Mouse (Mus musculus) forebrain, embryonic 16.5 days (tissue): ENCODE data around the gene A930018P22Rik. TPM values are rescaled to one million over a fixed set of nuclear protein-coding genes. Genes with fewer than 3 reads are reported as not detected.
"Not testable (repeated sequence)": the region's sequence is repeated elsewhere in the genome, so short reads cannot be mapped to it uniquely, and the experiment has no call there.

ENCODE experiments used
- ATAC-seq: fragments of 200-750 bp; cut with Nextera tagmentation; 2 replicates; pipeline ENCODE4 v1.8.0; 2017; ENCODE audit warnings: mild to moderate bottlenecking, moderate library complexity
- H3K27ac ChIP-seq: fragments of 300-500 bp; sonication (generic); 2 replicates; pipeline ENCODE4 v1.5.1; 2014; ENCODE audit warnings: low read length, control low read depth
- H3K27me3 ChIP-seq: fragments of 300-500 bp; sonication (generic); replicated peaks from 2 replicates; pipeline ENCODE4 v1.6.1; 2014; ENCODE audit warnings: low read length; ENCODE audit not compliant: control insufficient read depth, insufficient read depth
- H3K36me3 ChIP-seq: fragments of 300-500 bp; sonication (generic); 2 replicates; pipeline ENCODE4 v1.6.1; 2014; ENCODE audit not compliant: control insufficient read depth, insufficient read depth
- H3K4me1 ChIP-seq: fragments of 300-500 bp; sonication (generic); replicated peaks from 2 replicates; pipeline ENCODE4 v1.6.1; 2014; ENCODE audit warnings: low read length; ENCODE audit not compliant: control insufficient read depth, insufficient read depth
- H3K4me2 ChIP-seq: fragments of 300-500 bp; sonication (generic); 2 replicates; pipeline ENCODE4 v1.6.1; 2014; ENCODE audit warnings: mild to moderate bottlenecking, low read length, control low read depth
- H3K4me3 ChIP-seq: fragments of 300-500 bp; sonication (generic); replicated peaks from 2 replicates; pipeline ENCODE4 v1.5.1; 2014; ENCODE audit warnings: mild to moderate bottlenecking, low read length, control low read depth
- H3K9ac ChIP-seq: fragments of 300-500 bp; sonication (generic); replicated peaks from 2 replicates; pipeline ENCODE4 v1.6.1; 2014; ENCODE audit warnings: low read depth, low read length, control low read depth
- H3K9me3 ChIP-seq: fragments of 300-500 bp; sonication (generic); 2 replicates; pipeline ENCODE4 v1.6.1; 2016; ENCODE audit warnings: low read length; ENCODE audit not compliant: control insufficient read depth
- WGBS: fragments of 180-500 bp; shearing (Covaris S2); extraction: QIAGEN DNeasy Blood & Tissue Kit; methylation state at CpG from one replicate; pipeline ENCODE4 v1.1.7; 2014; 5-methylcytosine and 5-hydroxymethylcytosine counted together
- polyA plus RNA-seq: library from polyadenylated mRNA; unstranded; fragments of >200 nt; fragmentation: Nextera tagmentation; extraction: Ambion mirVana; gene quantifications from 2 replicates; pipeline ENCODE4 v1.2.1, GENCODE M21; 2015

A930018P22Rik gene
- not detected in 2 replicates for polyA plus RNA-seq

GRCm38 (mm10) chr2:104122505-104123378 is at the start of gene A930018P22Rik:
Gene A930018P22Rik (plus strand): TSS chr2:104122769.
- Histone ChIP-seq H3K27me3 (no peaks in the 10 kb centered on the region; the same call in 1 of the 2 replicates), H3K4me2 (peak within 1 kb of the TSS; percentile 97), H3K27ac (no peak within 1 kb of the TSS), H3K9me3 (no peaks in the 10 kb centered on the region), H3K36me3 (no peaks in the 10 kb centered on the region), H3K4me3 (peak within 1 kb of the TSS; percentile 80), H3K4me1 (peaks cover 6% of the 10 kb centered on the region), H3K9ac (peak within 1 kb of the TSS; percentile 71)
- WGBS, result under 1% methylated on average over 68 of the region's 74 CpGs
- ATAC-seq, result peak; percentile 97

GRCm38 (mm10) chr2:104078285-104078684 is 44.3 kb upstream of the A930018P22Rik start:
- WGBS, result 81% methylated on average over 5 of the region's 5 CpGs
- H3K4me3 ChIP-seq, H3K4me2 ChIP-seq, H3K4me1 ChIP-seq, H3K9ac ChIP-seq, H3K27ac ChIP-seq, H3K9me3 ChIP-seq, ATAC-seq, H3K36me3 ChIP-seq, H3K27me3 ChIP-seq: not testable (repeated sequence)

DNA sequence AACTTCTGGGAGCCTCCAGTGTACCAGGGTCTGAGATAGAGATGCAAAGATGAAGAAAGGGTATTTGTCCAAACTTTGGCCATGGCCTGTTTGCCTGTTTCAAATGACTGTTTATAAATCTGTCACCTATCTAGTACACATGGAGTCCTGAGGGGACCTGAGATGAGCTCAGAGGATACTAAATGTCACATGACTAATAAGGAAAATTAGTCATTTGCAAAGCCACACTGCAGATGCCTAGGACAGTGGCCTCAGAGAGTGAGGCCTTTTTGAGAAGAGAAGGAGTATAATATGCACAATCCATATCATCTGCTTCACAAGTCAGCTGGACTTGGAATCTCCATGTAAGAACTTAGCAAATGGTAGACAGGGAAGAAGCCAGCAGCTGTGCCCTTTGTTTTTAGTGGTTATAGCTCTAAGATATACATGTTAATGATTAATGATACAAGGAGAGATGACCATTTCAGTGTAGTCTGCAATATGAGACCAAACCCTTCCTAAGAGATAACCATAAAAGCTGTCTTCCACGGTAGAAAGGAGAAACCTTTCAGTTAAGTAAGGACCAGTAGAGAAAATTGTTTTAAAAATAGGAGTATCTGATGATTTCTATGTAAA is 41.0 kb upstream of the A930018P22Rik start:
- H3K4me1 ChIP-seq, H3K4me3 ChIP-seq, H3K27ac ChIP-seq, H3K9ac ChIP-seq, H3K36me3 ChIP-seq, ATAC-seq, H3K4me2 ChIP-seq, H3K27me3 ChIP-seq, H3K9me3 ChIP-seq: not testable (repeated sequence)
- no CpG with 5 or more reads among the region's 1 CpGs for WGBS

DNA sequence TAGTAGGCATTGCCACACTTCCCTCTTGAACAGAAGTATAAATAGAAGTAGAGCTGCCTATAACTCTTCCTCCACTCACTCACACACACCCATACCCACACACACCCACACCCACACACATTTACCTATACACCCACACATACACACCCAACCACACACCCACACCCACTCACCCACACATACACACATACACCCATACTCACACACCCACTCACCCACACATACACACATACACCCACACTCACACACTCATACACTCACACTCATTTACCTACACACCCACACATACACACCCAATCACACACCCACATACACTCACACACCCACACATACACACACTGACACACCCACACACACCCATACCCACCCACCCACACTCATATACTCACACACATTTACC is 40.1 kb upstream of the A930018P22Rik start:
- no peaks in the 10 kb centered on the region for H3K9me3 ChIP-seq
- H3K4me1 ChIP-seq, result no peaks in the 10 kb centered on the region
- H3K27me3 ChIP-seq, result no peaks in the 10 kb centered on the region
- H3K4me3 ChIP-seq, result no peak overlapping the region
- H3K9ac ChIP-seq, result no peak overlapping the region
- no peaks in the 10 kb centered on the region for H3K36me3 ChIP-seq
- ATAC-seq, result no peak
- H3K4me2 ChIP-seq, result no peak overlapping the region
- H3K27ac ChIP-seq, result no peak overlapping the region

- not testable (repeated sequence) for H3K4me1 ChIP-seq, H3K36me3 ChIP-seq, H3K9ac ChIP-seq, H3K4me2 ChIP-seq, ATAC-seq, H3K27me3 ChIP-seq, H3K27ac ChIP-seq, H3K4me3 ChIP-seq, H3K9me3 ChIP-seq
Observed at GRCm38 (mm10) chr2:104084027-104084426, 38.5 kb upstream of the A930018P22Rik start.

DNA sequence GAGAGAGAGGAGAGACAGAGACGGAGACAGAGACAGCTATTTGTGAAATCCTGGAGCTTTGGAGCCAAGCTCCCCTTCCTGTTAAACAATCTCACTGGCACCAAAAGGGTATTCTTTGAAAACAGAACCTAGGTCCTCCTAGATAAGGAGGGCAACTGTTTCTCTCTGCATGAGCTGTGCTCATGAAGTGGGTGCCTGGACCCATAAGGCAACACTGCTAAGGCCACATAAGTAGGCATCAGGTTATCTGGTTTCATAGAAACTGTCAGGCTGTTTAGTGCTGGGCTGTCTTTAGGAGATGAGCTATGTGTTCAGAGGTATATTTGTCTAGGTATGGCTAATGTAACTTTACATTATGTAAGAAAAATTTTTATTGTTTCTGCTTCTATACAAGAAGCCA is 35.0 kb upstream of the A930018P22Rik start:
- H3K4me2 ChIP-seq, H3K27me3 ChIP-seq, H3K9ac ChIP-seq, H3K4me3 ChIP-seq, H3K9me3 ChIP-seq, H3K4me1 ChIP-seq, H3K36me3 ChIP-seq, ATAC-seq, H3K27ac ChIP-seq: not testable (repeated sequence)
- WGBS, result 80% methylated on average over 1 of the region's 1 CpGs

DNA sequence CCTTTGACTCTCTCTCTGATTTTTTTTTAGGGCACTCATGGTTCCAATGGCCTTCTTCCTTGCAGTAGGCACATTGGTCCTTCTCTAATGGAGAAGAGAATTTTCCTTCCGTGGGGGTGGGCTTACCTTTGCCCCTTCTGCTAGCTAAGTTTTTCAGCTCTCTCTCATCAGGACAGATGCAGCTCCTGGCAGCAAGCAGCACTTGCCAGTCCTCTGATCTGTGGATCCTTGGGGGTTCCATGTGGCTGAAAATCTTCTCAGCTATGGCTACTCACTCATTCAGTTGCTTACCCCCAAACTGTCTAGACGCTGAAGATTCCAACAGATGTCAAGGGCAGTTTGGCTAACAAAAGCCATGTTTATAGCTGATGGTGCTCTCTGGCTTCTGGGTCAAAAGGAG is 29.3 kb upstream of the A930018P22Rik start:
- H3K36me3 ChIP-seq, result no peaks in the 10 kb centered on the region
- no peak overlapping the region for H3K9ac ChIP-seq
- H3K9me3 ChIP-seq, result no peaks in the 10 kb centered on the region
- H3K27me3 ChIP-seq, result no peaks in the 10 kb centered on the region
- 86% methylated on average over 2 of the region's 2 CpGs for WGBS
- no peak overlapping the region for H3K4me2 ChIP-seq
- no peak overlapping the region for H3K4me3 ChIP-seq
- H3K27ac ChIP-seq, result no peak overlapping the region
- ATAC-seq, result no peak
- 0 out of 2 replicates have a peak, but pooled peaks cover 3% of the 10 kb centered on the region for H3K4me1 ChIP-seq

DNA sequence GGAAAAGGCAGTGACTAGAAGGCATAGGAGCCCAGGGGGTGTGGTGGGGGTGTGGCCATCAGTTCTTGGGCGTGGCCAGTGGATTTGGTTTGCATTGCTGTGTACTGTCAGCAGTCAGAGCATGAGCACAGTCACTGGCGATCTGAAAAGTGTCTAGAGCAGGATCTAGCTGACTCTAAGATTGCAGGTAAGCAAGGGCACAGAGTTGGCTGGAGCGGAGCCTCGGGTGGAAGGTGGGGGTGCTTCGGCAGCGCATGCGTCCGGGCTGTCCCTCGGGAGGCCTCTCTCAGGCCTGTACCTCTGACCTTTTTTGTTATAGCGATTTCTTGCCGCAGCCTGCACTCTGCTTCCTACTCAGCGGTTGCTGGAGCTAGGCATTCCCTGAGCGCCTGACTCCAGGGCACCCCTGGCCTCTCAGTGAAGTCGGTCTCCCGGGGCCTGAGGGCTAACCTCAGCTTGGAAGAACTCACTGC is 26.8 kb upstream of the A930018P22Rik start, which contains the start of gene Cd59a:
Gene Cd59a (plus strand): TSS at position 61 of the 473 bp plus-strand sequence.
- no peaks in the 10 kb centered on the region for H3K9me3 ChIP-seq
- H3K36me3 ChIP-seq, result no peaks in the 10 kb centered on the region
- H3K27ac ChIP-seq, result no peak within 1 kb of the TSS
- H3K27me3 ChIP-seq, result no peaks in the 10 kb centered on the region
- peak; percentile 82 for ATAC-seq
- H3K4me3 ChIP-seq, result peak within 1 kb of the TSS; percentile 37
- peak within 1 kb of the TSS; percentile 44 for H3K4me2 ChIP-seq
- H3K9ac ChIP-seq, result peak within 1 kb of the TSS; percentile 44
- H3K4me1 ChIP-seq, result 0 out of 2 replicates have a peak, but pooled peaks cover 3% of the 10 kb centered on the region
- 8% methylated on average over 15 of the region's 15 CpGs for WGBS

DNA sequence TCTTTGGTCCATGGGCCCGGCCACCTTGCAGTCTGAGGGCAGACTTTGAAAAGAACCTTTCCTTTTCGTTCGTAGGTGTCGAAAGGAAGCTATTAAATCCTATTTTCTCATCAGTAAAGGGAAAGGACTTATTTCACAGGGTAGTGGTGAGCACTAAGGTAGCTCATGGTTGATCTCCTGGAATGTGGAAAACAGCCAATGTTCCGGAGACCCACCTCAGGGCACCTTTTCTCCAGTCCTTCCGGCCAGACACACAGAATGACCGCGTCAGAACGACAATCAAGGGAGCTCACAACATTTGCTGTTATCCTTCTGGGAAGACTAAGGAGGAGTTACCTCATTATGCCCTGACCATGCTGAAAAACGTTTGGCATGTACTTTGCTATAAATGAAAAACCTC is 26.3 kb upstream of the A930018P22Rik start:
- Histone ChIP-seq H3K9me3 (no peaks in the 10 kb centered on the region), H3K4me2 (peak overlapping the region; percentile 44), H3K4me1 (0 out of 2 replicates have a peak, but pooled peaks cover 3% of the 10 kb centered on the region), H3K9ac (no peak overlapping the region), H3K36me3 (no peaks in the 10 kb centered on the region), H3K27me3 (no peaks in the 10 kb centered on the region), H3K27ac (no peak overlapping the region), H3K4me3 (peak overlapping the region; percentile 37)
- no peak for ATAC-seq
- 44% methylated on average over 10 of the region's 10 CpGs for WGBS
